Mouse (Mus musculus): Measurements from ENCODE around the gene Kcnq4.

- TF ChIP-seq CTCF (IDR thresholded peaks at IDR 0.05; ENCODE audit: control insufficient read depth, insufficient read depth, low read length) = no peak
- TF ChIP-seq POLR2A (IDR thresholded peaks at IDR 0.05; ENCODE audit: borderline replicate concordance, control insufficient read depth, low read depth, low read length) = no peak
Observed at GRCm38 (mm10) chr4:120746552-120747150, 1.8 kb downstream of the Kcnq4 start.
